Mouse (Mus musculus) liver, postnatal 0 days (tissue): ENCODE results near the gene Prkcd.

Experiments
- CTCF ChIP-seq: sonication (generic); IDR thresholded peaks from 2 replicates; pipeline ENCODE4 v1.5.1; 2016; ENCODE audit warnings: antibody characterized with exemption, low read depth
- EP300 ChIP-seq: IDR thresholded peaks from 2 replicates; pipeline ENCODE4 v1.6.1; 2016; ENCODE audit warnings: antibody characterized with exemption, low read depth, mild to moderate bottlenecking

GRCm38 (mm10) chr14:30561470-30562187, 64.4 kb downstream of the Prkcd start:
- no peak for TF ChIP-seq CTCF
- peak; percentile 90 for TF ChIP-seq EP300
